Mouse (Mus musculus) myocyte (in vitro differentiated cells): ENCODE data around the gene Trp53rkb.

ENCODE experiments used
- CEBPB ChIP-seq: IDR thresholded peaks from 2 replicates; pipeline ENCODE4 v1.6.1; 2011; ENCODE audit warnings: mild to moderate bottlenecking, moderate library complexity; ENCODE audit not compliant: poor library complexity, insufficient read depth, severe bottlenecking
- E2F4 ChIP-seq: IDR thresholded peaks from one replicate; pipeline ENCODE4 v1.6.1; 2011; ENCODE audit warnings: mild to moderate bottlenecking, control low read depth, moderate library complexity; ENCODE audit not compliant: insufficient read depth
- MAX ChIP-seq: IDR thresholded peaks from one replicate; pipeline ENCODE4 v1.6.1; 2011; ENCODE audit warnings: low read depth, mild to moderate bottlenecking, control low read depth
- MYOD1 ChIP-seq, 3 experiments: IDR thresholded peaks; one replicate each; pipeline ENCODE4 v1.6.1; 2011; ENCODE audit warnings: control low read depth in 2 of 3, low read depth in 2 of 3, mild to moderate bottlenecking in 2 of 3, moderate library complexity in 1 of 3; ENCODE audit not compliant: insufficient read length in 2 of 3, control insufficient read depth in 1 of 3
- POLR2A ChIP-seq: IDR thresholded peaks from one replicate; pipeline ENCODE4 v1.6.1; 2011; ENCODE audit warnings: low read depth, mild to moderate bottlenecking, control low read depth, moderate library complexity; ENCODE audit not compliant: insufficient read length
- POLR2AphosphoS2 ChIP-seq: IDR thresholded peaks from one replicate; pipeline ENCODE4 v1.6.1; 2011; ENCODE audit warnings: low read depth, control low read depth; ENCODE audit not compliant: insufficient read length
- SRF ChIP-seq: IDR thresholded peaks from one replicate; pipeline ENCODE4 v1.6.1; 2011; ENCODE audit warnings: low read depth; ENCODE audit not compliant: control insufficient read depth, insufficient read length
- TCF12 ChIP-seq: IDR thresholded peaks from one replicate; pipeline ENCODE4 v1.6.1; 2011; ENCODE audit warnings: mild to moderate bottlenecking, control low read depth; ENCODE audit not compliant: poor library complexity, insufficient read depth, severe bottlenecking
- TCF3 ChIP-seq: IDR thresholded peaks from one replicate; pipeline ENCODE4 v1.6.1; 2011; ENCODE audit warnings: low read depth, control low read depth; ENCODE audit not compliant: insufficient read length
- USF1 ChIP-seq: IDR thresholded peaks from one replicate; pipeline ENCODE4 v1.6.1; 2011; ENCODE audit warnings: low read depth, mild to moderate bottlenecking, control low read depth, moderate library complexity

DNA sequence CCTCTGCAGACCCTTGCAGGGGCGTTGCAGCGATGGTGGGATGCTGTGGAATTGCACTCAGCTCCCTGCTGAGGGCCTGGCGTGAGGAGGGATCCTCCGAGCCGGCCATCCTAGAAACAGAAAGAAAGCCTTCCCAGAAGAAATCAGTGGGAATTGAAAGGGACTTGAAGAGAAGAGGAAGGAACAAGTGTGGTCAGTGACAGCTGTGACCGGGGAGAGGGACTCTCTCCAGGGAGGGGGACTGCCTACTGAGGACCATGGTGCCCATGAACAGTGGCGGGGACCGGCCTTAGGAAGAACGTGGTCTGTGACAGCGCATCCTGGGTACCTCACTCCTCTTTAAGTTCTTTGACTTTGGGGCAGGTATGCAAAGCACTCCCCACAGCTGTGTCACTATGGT is 18.7 kb upstream of the Trp53rkb start:
- TF ChIP-seq POLR2A (no peak), TCF3 (no peak), E2F4 (no peak), SRF (no peak), USF1 (no peak), TCF12 (no peak), POLR2AphosphoS2 (no peak), MYOD1 (IDR thresholded peaks at IDR 0.05; ENCODE audit: control insufficient read depth in 1 of 3, insufficient read length in 2 of 3, low read depth in 2 of 3) (no peak), MAX (no peak), CEBPB (no peak)
